Mouse (Mus musculus): ENCODE results near the gene Tmem33. TPM values are rescaled to one million over a fixed set of nuclear protein-coding genes. Genes with fewer than 3 reads are reported as not detected.

Gene Tmem33
- polyA plus RNA-seq, 1 experiment from 2014 or later, result 98.1 TPM

Other genes with a start within 250 kb of the Tmem33 start
- gene Phox2b, start 161.3 kb upstream of the Tmem33 start, polyA plus RNA-seq (2015; fragmentation: Nextera tagmentation; extraction: Ambion mirVana), result 20.3 and 20.7 TPM in 2 replicates
- 88.2 and 91.1 TPM in 2 replicates for gene Slc30a9, start 46.4 kb downstream of the Tmem33 start, polyA plus RNA-seq (2015; fragmentation: Nextera tagmentation; extraction: Ambion mirVana)
- 2.8 and 3.0 TPM in 2 replicates for gene Bend4, start 167.7 kb downstream of the Tmem33 start, polyA plus RNA-seq (2015; fragmentation: Nextera tagmentation; extraction: Ambion mirVana)

Data from stomach, embryonic 15.5 days (tissue).